Mouse (Mus musculus): ENCODE data around the gene Fgf11. TPM values are rescaled to one million over a fixed set of nuclear protein-coding genes. Genes with fewer than 3 reads are reported as not detected.
A peak's percentile ranks its signal among the peaks of the same experiment; 100 is the strongest.

The Fgf11 gene
- total and polyA plus RNA-seq, 3 experiments = 4.2 to 24.9 (median 8.6) TPM

GRCm38 (mm10) chr11:69774961-69775360, 26.7 kb downstream of the Fgf11 start:
- no peak for DNase-seq (ENCODE audit: low spot score)
- ATAC-seq (ENCODE audit: extremely low read depth, insufficient number of reproducible peaks, low FRiP score, poor library complexity, severe bottlenecking) = no peak
- peaks cover 61% of the 10 kb centered on the region for H3K36me3 ChIP-seq (replicated peaks)
- H3K27me3 ChIP-seq (ENCODE audit: insufficient read depth, low read length) = peaks cover 15% of the 10 kb centered on the region; the same call in 1 of the 2 replicates
- H3K4me3 ChIP-seq (ENCODE audit: low read depth, low read length) = no peak overlapping the region
- peaks cover 8% of the 10 kb centered on the region for H3K4me1 ChIP-seq (ENCODE audit: insufficient read depth, low read depth, low read length)
- H3K9me3 ChIP-seq (replicated peaks) = no peaks in the 10 kb centered on the region
- TF ChIP-seq GATA2 (IDR thresholded peaks at IDR 0.05; ENCODE audit: borderline replicate concordance, low read depth, low read length) (no peak), CTCF (IDR thresholded peaks at IDR 0.05; ENCODE audit: low read depth, low read length) (no peak), TAL1 (conservative IDR thresholded peaks at IDR 0.05; ENCODE audit: low read depth, low read length) (no peak), GATA1 (IDR thresholded peaks at IDR 0.05; ENCODE audit: borderline replicate concordance, low read length) (no peak), POLR2AphosphoS5 (IDR thresholded peaks at IDR 0.05; ENCODE audit: insufficient replicate concordance, low read depth, low read length) (no peak)

DNA sequence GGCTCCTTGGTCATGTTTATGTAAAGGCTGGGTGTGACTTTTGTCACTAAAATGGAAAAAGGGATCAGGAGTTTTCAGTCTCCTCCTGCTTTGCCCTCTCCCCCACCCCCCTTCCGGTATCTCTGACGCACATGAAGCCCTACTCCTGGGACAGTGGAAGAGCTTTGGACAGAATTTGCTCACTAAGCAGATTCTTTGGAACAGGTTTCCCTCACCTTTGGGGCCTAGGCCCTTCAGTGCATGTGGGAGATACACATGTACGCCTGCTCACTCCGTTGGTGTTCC, 34.1 kb downstream of the Fgf11 start:
- H3K4me1 ChIP-seq (ENCODE audit: insufficient read depth, low read depth, low read length) = peaks cover 27% of the 10 kb centered on the region
- peaks cover 25% of the 10 kb centered on the region for H3K36me3 ChIP-seq (replicated peaks)
- no peak for DNase-seq (ENCODE audit: low spot score)
- H3K27me3 ChIP-seq (ENCODE audit: insufficient read depth, low read length) = no peaks in the 10 kb centered on the region
- TF ChIP-seq CTCF (IDR thresholded peaks at IDR 0.05; ENCODE audit: low read depth, low read length) (no peak), TAL1 (conservative IDR thresholded peaks at IDR 0.05; ENCODE audit: low read depth, low read length) (no peak), GATA1 (IDR thresholded peaks at IDR 0.05; ENCODE audit: borderline replicate concordance, low read length) (no peak), GATA2 (IDR thresholded peaks at IDR 0.05; ENCODE audit: borderline replicate concordance, low read depth, low read length) (no peak)
- H3K4me3 ChIP-seq (ENCODE audit: low read depth, low read length) = no peak overlapping the region
- no peaks in the 10 kb centered on the region for H3K9me3 ChIP-seq (replicated peaks)
- ATAC-seq (ENCODE audit: extremely low read depth, insufficient number of reproducible peaks, low FRiP score, poor library complexity, severe bottlenecking) = no peak

GRCm38 (mm10) chr11:69766872-69767624, 34.6 kb downstream of the Fgf11 start:
- Histone ChIP-seq H3K9me3 (replicated peaks) (no peaks in the 10 kb centered on the region), H3K27me3 (ENCODE audit: insufficient read depth, low read length) (no peaks in the 10 kb centered on the region), H3K36me3 (replicated peaks) (peaks cover 25% of the 10 kb centered on the region), H3K4me1 (ENCODE audit: insufficient read depth, low read depth, low read length) (peaks cover 29% of the 10 kb centered on the region), H3K4me3 (ENCODE audit: low read depth, low read length) (peak overlapping the region; percentile 80)
- DNase-seq (ENCODE audit: low spot score) (no peak), ATAC-seq (ENCODE audit: extremely low read depth, insufficient number of reproducible peaks, low FRiP score, poor library complexity, severe bottlenecking) (no peak)
- TF ChIP-seq CTCF (IDR thresholded peaks at IDR 0.05; ENCODE audit: low read depth, low read length) (no peak), TAL1 (conservative IDR thresholded peaks at IDR 0.05; ENCODE audit: low read depth, low read length) (no peak), POLR2AphosphoS5 (IDR thresholded peaks at IDR 0.05; ENCODE audit: insufficient replicate concordance, low read depth, low read length) (no peak), GATA2 (IDR thresholded peaks at IDR 0.05; ENCODE audit: borderline replicate concordance, low read depth, low read length) (no peak), GATA1 (IDR thresholded peaks at IDR 0.05; ENCODE audit: borderline replicate concordance, low read length) (no peak)

DNA sequence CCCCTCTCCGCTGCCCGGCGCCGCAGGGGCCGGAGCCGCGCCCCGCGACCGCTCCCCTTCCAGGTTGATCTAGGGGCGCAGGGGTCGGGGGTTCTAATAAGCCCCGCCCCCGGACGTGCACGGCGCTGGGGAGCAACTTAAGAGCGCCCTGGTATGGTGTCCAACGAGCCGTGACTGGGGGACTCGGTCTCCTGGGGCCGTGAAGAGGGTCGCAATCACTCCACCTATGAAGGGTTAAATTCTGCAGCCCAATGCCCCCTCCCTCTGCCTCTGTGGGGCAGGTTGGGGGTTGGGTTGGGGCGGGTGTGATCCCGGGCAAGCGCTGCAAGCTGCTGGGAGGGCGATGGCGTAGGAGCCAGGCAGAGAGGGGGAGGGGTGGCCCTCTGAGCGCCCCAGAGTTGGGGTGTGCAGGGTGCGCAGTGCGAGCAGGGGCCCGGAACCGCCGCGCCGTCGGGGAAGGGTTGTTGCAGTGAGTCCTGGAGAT, 35.5 kb downstream of the Fgf11 start:
- Histone ChIP-seq H3K36me3 (replicated peaks) (peaks cover 23% of the 10 kb centered on the region), H3K9me3 (replicated peaks) (no peaks in the 10 kb centered on the region), H3K4me3 (ENCODE audit: low read depth, low read length) (peak overlapping the region; percentile 80), H3K27me3 (ENCODE audit: insufficient read depth, low read length) (no peaks in the 10 kb centered on the region), H3K4me1 (ENCODE audit: insufficient read depth, low read depth, low read length) (peaks cover 36% of the 10 kb centered on the region)
- peak; percentile 80 for DNase-seq (ENCODE audit: low spot score)
- ATAC-seq (ENCODE audit: extremely low read depth, insufficient number of reproducible peaks, low FRiP score, poor library complexity, severe bottlenecking) = peak; percentile 63
- TF ChIP-seq POLR2AphosphoS5 (IDR thresholded peaks at IDR 0.05; ENCODE audit: insufficient replicate concordance, low read depth, low read length) (no peak), CTCF (IDR thresholded peaks at IDR 0.05; ENCODE audit: low read depth, low read length) (no peak), GATA1 (IDR thresholded peaks at IDR 0.05; ENCODE audit: borderline replicate concordance, low read length) (no peak), GATA2 (IDR thresholded peaks at IDR 0.05; ENCODE audit: borderline replicate concordance, low read depth, low read length) (no peak), TAL1 (conservative IDR thresholded peaks at IDR 0.05; ENCODE audit: low read depth, low read length) (no peak)

- ATAC-seq (ENCODE audit: extremely low read depth, insufficient number of reproducible peaks, low FRiP score, poor library complexity, severe bottlenecking) (no peak), DNase-seq (ENCODE audit: low spot score) (peak; percentile 48)
- H3K4me1 ChIP-seq (ENCODE audit: insufficient read depth, low read depth, low read length) = peaks cover 43% of the 10 kb centered on the region
- H3K4me3 ChIP-seq (ENCODE audit: low read depth, low read length) = peak within 1 kb of the TSS; percentile 80
- no peaks in the 10 kb centered on the region for H3K9me3 ChIP-seq (replicated peaks)
- peaks cover 18% of the 10 kb centered on the region for H3K36me3 ChIP-seq (replicated peaks)
- TF ChIP-seq GATA2 (IDR thresholded peaks at IDR 0.05; ENCODE audit: borderline replicate concordance, low read depth, low read length) = no peak
- TF ChIP-seq TAL1 (conservative IDR thresholded peaks at IDR 0.05; ENCODE audit: low read depth, low read length) = no peak
- TF ChIP-seq POLR2AphosphoS5 (IDR thresholded peaks at IDR 0.05; ENCODE audit: insufficient replicate concordance, low read depth, low read length) = no peak
- no peak for TF ChIP-seq CTCF (IDR thresholded peaks at IDR 0.05; ENCODE audit: low read depth, low read length)
- TF ChIP-seq GATA1 (IDR thresholded peaks at IDR 0.05; ENCODE audit: borderline replicate concordance, low read length) = no peak
- no peaks in the 10 kb centered on the region for H3K27me3 ChIP-seq (ENCODE audit: insufficient read depth, low read length)
Measured at GRCm38 (mm10) chr11:69765221-69766125, 36.2 kb downstream of the Fgf11 start, which contains the start of gene Zbtb4. Zbtb4 (plus strand) TSS chr11:69765912.

- no peaks in the 10 kb centered on the region for H3K9me3 ChIP-seq (replicated peaks)
- H3K36me3 ChIP-seq (replicated peaks) = peaks cover 9% of the 10 kb centered on the region
- no peak overlapping the region for H3K4me3 ChIP-seq (ENCODE audit: low read depth, low read length)
- ATAC-seq (ENCODE audit: extremely low read depth, insufficient number of reproducible peaks, low FRiP score, poor library complexity, severe bottlenecking) = no peak
- no peaks in the 10 kb centered on the region for H3K27me3 ChIP-seq (ENCODE audit: insufficient read depth, low read length)
- peaks cover 58% of the 10 kb centered on the region for H3K4me1 ChIP-seq (ENCODE audit: insufficient read depth, low read depth, low read length)
- no peak for DNase-seq (ENCODE audit: low spot score)
- TF ChIP-seq TAL1 (conservative IDR thresholded peaks at IDR 0.05; ENCODE audit: low read depth, low read length) (no peak), CTCF (IDR thresholded peaks at IDR 0.05; ENCODE audit: low read depth, low read length) (no peak), GATA2 (IDR thresholded peaks at IDR 0.05; ENCODE audit: borderline replicate concordance, low read depth, low read length) (no peak), POLR2AphosphoS5 (IDR thresholded peaks at IDR 0.05; ENCODE audit: insufficient replicate concordance, low read depth, low read length) (no peak), GATA1 (IDR thresholded peaks at IDR 0.05; ENCODE audit: borderline replicate concordance, low read length) (no peak)
Measured at GRCm38 (mm10) chr11:69763551-69763950, 38.1 kb downstream of the Fgf11 start.

Measured in G1E (cell line).